Mouse (Mus musculus) embryonic facial prominence, embryonic 15.5 days (tissue): ENCODE data around the gene Ttll6. TPM values are rescaled to one million over a fixed set of nuclear protein-coding genes. Genes with fewer than 3 reads are reported as not detected.

ENCODE experiments used
- polyA plus RNA-seq: library from polyadenylated mRNA; unstranded; fragments of >200 nt; fragmentation: Nextera tagmentation; extraction: Ambion mirVana; gene quantifications from 2 replicates; pipeline ENCODE4 v1.2.1, GENCODE M21; 2015

The Ttll6 gene
- polyA plus RNA-seq, 1 experiment from 2014 or later, result 2.4 TPM

Other genes starting within 250 kb of the Ttll6 start
- gene B4galnt2, start 218.9 kb upstream of the Ttll6 start, polyA plus RNA-seq, result 0.09 and 0.12 TPM in 2 replicates
- 33.0 and 38.6 TPM in 2 replicates for gene Igf2bp1, start 127.8 kb upstream of the Ttll6 start, polyA plus RNA-seq
- not detected in 2 replicates for gene Gip, start 109.2 kb upstream of the Ttll6 start, polyA plus RNA-seq
- 100 and 103 TPM in 2 replicates for gene Snf8, start 98.9 kb upstream of the Ttll6 start, polyA plus RNA-seq
- gene Ube2z, start 68.4 kb upstream of the Ttll6 start, polyA plus RNA-seq, result 46.3 and 47.1 TPM in 2 replicates
- 530 and 547 TPM in 2 replicates for gene Atp5g1, start 58.1 kb upstream of the Ttll6 start, polyA plus RNA-seq
- gene Calcoco2, start 21.8 kb upstream of the Ttll6 start, polyA plus RNA-seq, result 1.1 and 1.6 TPM in 2 replicates
- gene Hoxb13, start 60.5 kb downstream of the Ttll6 start, polyA plus RNA-seq, result not detected in 2 replicates
- 0.07 TPM in 1 of 2 replicates, not detected in the other for gene Hoxb9, start 137.7 kb downstream of the Ttll6 start, polyA plus RNA-seq
- gene Hoxb8, start 148.1 kb downstream of the Ttll6 start, polyA plus RNA-seq, result not detected in 2 replicates
- gene Hoxb7, start 152.8 kb downstream of the Ttll6 start, polyA plus RNA-seq, result not detected in 2 replicates
- not detected in 2 replicates for gene Hoxb6, start 158.7 kb downstream of the Ttll6 start, polyA plus RNA-seq
- not detected in 2 replicates for gene Hoxb5, start 169.6 kb downstream of the Ttll6 start, polyA plus RNA-seq
- gene Hoxb4, start 184.5 kb downstream of the Ttll6 start, polyA plus RNA-seq, result 0.11 TPM in 1 of 2 replicates, not detected in the other
- gene Hoxb3, start 189.5 kb downstream of the Ttll6 start, polyA plus RNA-seq, result 0.07 TPM in 1 of 2 replicates, not detected in the other
- gene Hoxb2, start 216.7 kb downstream of the Ttll6 start, polyA plus RNA-seq, result 1.1 and 1.4 TPM in 2 replicates
- gene Hoxb1, start 232.0 kb downstream of the Ttll6 start, polyA plus RNA-seq, result not detected in 2 replicates